Mouse (Mus musculus) bone marrow macrophage, adult 2 months (primary cell): ENCODE data around the gene Ptges3l.

ENCODE experiments used
- CTCF ChIP-seq: IDR thresholded peaks from 2 replicates; pipeline ENCODE4 v1.5.1; 2012; ENCODE audit warnings: low read depth, mild to moderate bottlenecking, low read length, moderate library complexity
- POLR2A ChIP-seq: IDR thresholded peaks from 2 replicates; pipeline ENCODE4 v1.6.1; 2012; ENCODE audit warnings: mild to moderate bottlenecking, low read depth, low read length, borderline replicate concordance

DNA sequence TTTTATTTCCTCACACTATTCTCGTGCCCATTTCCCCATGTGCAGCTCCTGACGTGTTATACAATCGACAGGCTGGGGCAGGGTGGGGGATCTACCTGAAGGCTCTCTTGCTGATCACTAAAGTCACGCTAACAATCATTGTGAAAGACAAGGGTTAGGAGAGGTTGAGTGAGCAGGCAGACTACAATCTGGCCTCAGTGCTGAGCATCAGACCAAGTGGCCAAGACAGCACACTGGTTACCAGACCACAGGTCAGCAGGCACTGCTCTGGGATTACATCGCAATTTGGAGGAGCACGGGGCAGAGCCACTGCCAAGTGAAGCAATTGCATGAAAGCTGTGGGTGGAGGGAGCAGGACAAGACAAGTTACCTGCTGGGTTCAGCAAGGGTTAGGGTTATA lies 46.2 kb downstream of the Ptges3l start:
- TF ChIP-seq CTCF (no peak), POLR2A (no peak)
